Mouse (Mus musculus): ENCODE results near the gene Lsm14b.

Gene Lsm14b

DNA sequence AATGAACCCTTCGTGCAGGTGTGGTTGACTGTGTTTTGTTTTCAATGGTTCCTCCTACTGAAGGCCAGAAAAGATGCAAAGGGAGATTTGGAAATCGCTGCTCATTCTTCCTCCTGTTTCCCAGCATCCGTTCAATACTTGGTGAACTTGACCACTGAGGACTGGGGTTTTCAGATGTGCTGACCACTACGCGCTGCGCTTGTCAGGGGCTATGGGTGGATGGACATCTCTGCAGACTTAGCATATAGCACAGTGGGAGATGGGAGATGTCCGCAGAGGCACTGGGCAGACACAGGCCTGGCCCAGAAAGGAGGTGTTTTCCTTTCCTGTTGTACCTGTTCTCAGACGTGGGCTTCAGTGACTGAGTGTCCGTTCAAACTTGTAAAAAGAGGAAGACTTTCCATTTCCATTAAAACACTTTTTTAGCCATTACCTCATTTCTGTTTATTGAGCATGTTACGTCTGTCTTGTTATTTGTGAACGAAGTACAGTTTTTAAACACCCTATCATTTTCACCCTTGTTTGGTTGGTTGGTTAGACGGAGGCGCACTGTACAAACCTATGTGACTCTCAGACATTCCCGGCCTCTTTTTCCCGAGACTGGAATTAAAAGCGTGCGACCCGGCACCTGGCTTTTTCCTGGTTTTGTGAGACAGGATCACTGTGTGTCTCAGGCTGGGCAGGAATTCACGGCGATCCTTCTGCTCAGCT, 45.1 kb downstream of the Lsm14b start:
- DNase-seq, result no peak

DNA sequence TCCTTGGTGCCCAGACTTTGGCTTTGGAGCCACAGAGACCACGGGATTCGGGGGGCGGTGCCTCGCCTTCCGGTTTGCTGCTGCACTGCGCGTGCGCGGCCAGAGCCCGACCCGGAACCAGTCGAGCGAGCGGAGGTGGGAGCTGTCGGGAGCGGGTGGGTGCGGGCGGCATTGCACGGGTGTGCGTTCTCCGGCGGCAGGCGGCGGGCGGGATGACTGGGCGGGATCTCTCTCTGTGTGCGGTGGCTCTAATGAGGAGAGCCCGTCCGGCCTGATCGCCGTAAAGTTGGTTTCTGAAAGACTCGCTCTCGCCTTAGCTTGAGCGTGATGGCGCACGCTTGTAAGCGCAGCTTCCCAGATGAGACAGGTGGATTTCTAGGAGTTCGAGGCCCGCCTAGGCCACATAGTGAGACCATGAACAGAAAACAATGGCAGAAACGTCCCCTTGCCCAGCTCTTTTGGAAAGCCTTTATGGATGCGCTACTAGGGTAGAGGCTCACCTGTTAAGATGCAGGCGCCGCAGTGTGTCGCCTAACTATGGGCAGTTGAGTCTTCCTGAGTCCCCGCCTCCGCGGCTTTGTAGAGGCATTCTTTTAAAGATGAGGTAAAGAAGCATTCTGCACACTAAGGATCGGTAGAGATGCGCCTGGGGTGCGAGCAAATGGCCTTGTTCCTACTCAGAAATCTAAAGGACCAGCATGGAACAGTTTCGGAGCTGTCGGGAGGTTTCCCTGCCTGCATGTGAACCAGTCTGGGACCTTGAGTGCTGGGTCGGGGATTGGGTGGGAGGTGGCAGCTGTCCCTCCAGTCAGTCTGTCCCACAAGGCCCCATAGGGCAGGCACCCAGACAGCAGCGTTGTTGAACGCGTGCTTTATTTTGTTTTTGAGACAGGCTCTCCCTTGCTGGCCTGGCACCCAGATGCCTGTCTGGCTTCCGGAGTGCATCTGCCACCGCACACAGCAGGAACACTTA, 46.0 kb downstream of the Lsm14b start, which contains the start of gene Mtg2:
Mtg2 (plus strand) TSS at position 108 of the 973 bp plus-strand sequence.
- DNase-seq, result peak; percentile 96

GRCm38 (mm10) chr2:180071671-180072070, 46.9 kb downstream of the Lsm14b start:
- peak; percentile 28 for DNase-seq

GRCm38 (mm10) chr2:180072886-180073285, 48.1 kb downstream of the Lsm14b start:
- DNase-seq, result no peak

DNA sequence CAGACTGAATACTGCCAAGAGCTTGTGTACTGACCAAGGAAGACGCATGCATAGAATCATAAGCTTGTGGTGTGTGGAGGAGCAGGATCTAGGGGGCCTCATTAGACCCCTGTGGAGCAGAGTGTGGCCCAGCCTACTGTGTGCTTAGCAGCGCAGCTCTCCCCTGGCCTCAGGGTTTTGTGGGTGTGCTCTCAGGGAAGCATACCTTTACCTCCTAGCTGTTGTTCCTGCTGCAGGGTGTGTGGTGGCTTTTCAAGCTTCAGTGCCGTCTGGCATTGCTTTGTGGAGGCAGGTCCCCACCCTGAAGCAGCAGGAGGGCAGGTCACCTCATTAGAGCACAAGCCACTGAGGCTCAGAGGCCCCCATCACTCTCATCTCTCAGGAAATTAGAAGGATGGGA, 52.8 kb downstream of the Lsm14b start:
- DNase-seq, result no peak

DNA sequence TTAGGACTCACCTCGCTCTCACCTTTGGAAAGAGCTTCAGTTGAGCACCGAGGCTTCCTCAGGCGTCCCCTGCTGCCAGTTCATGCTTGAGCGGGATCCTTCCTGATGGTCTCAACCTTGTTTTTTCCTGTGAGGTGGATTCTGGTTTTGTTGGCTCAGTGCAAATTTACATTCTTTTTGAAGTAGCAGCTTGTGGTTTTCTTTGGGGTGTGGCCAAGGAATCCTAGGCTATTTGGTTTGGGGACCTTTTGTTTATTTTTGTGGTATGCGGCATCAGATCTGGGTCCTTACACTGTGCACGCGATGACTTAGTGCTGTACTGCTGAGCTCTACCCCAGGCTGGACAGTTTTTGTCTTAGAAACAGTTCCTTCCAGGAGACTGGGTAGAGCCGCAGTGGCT, 55.9 kb downstream of the Lsm14b start:
- DNase-seq, result no peak

GRCm38 (mm10) chr2:180083063-180083462, 58.3 kb downstream of the Lsm14b start:
- DNase-seq, result no peak

- no peak for DNase-seq
These were observed 59.8 kb downstream of the Lsm14b start for GRCm38 (mm10) chr2:180084565-180084964.

All from cerebellum, adult 11-12 months (tissue).